ENCODE assay signal across 23 mouse cellular contexts in the genomic region with DNA sequence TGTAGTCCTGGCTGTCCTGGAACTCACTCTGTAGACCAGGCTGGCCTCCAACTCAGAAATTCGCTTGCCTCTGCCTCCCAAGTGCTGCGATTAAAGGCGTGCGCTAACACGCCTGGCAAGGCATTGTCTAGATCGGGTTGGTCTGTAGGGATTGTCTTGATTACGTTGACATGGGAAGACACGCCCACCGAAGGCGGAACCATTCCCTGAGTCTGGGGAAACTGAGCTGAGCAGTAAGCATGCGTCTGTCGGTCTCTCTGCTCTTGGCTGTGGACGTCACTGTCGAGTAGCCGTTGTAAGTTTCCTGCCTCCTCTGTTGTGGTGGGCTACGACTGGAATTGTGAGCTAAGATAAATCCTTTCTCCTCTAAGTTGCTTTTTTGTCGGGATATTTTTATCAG. TPM values are rescaled to one million over a fixed set of nuclear protein-coding genes. Genes with fewer than 3 reads are reported as not detected.
DNase-seq lines count a peak whose midpoint lies in the region; ATAC-seq and TF ChIP-seq lines count a peak whose summit lies in the region.
"Had no signal": no experiment of that assay in that cellular context is flagged by ENCODE, and none has a peak within 500 bp of the region (broad histone marks: within the 10 kb centered on the region; RNA-seq: fewer than 3 reads in every experiment).

No protein-coding gene starts in this region.

- H3K27me3 ChIP-seq in liver, adult 2 months (ENCODE audit: control insufficient read depth, insufficient read depth, low read length), result no peaks in the 10 kb centered on the region
- H3K27me3 ChIP-seq in liver, embryonic 12.5 days (replicated peaks), result peaks cover 30% of the 10 kb centered on the region; the same call in 1 of the 2 replicates
- no peaks in the 10 kb centered on the region for H3K27me3 ChIP-seq in ES-Bruce4 (ENCODE audit: control insufficient read depth, insufficient read depth, low read length, poor library complexity, severe bottlenecking)
- no peaks in the 10 kb centered on the region for H3K27me3 ChIP-seq in intestine, embryonic 15.5 days (replicated peaks)
- H3K27me3 ChIP-seq: embryonic facial prominence, embryonic 15.5 days; hindbrain, embryonic 15.5 days had no signal

- H3K36me3 ChIP-seq in liver, adult 2 months (ENCODE audit: control insufficient read depth, insufficient read depth, low read length), result no peaks in the 10 kb centered on the region
- H3K36me3 ChIP-seq in liver, embryonic 12.5 days, result no peaks in the 10 kb centered on the region
- no peaks in the 10 kb centered on the region for H3K36me3 ChIP-seq in ES-Bruce4 (ENCODE audit: control insufficient read depth, insufficient read depth, low read length, poor library complexity, severe bottlenecking)
- no peaks in the 10 kb centered on the region for H3K36me3 ChIP-seq in intestine, embryonic 15.5 days
- H3K36me3 ChIP-seq: embryonic facial prominence, embryonic 15.5 days; forebrain, embryonic 10.5 days; heart, embryonic 12.5 days; hindbrain, embryonic 15.5 days had no signal

- H3K9ac ChIP-seq in liver, adult 2 months (ENCODE audit: low read depth, low read length), result no peak overlapping the region
- no peak overlapping the region for H3K9ac ChIP-seq in liver, embryonic 12.5 days
- no peak overlapping the region for H3K9ac ChIP-seq in ES-Bruce4 (ENCODE audit: low read depth, poor library complexity, severe bottlenecking)
- H3K9ac ChIP-seq in intestine, embryonic 15.5 days, result no peak overlapping the region
- H3K9ac ChIP-seq: embryonic facial prominence, embryonic 15.5 days; heart, embryonic 12.5 days; hindbrain, embryonic 15.5 days had no signal

- no peak overlapping the region for H3K4me3 ChIP-seq in liver, adult 2 months (ENCODE audit: insufficient read depth, low read depth, low read length)
- H3K4me3 ChIP-seq in liver, embryonic 12.5 days, result no peak overlapping the region
- H3K4me3 ChIP-seq in ES-Bruce4 (ENCODE audit: low read depth, low read length), result peak overlapping the region; percentile 32; the same call in 1 of the 2 replicates
- H3K4me3 ChIP-seq in intestine, embryonic 15.5 days (replicated peaks), result no peak overlapping the region
- H3K4me3 ChIP-seq: embryonic facial prominence, embryonic 15.5 days; erythroblast, embryonic 14.5 days; forebrain, embryonic 10.5 days; gastrocnemius, adult 2 months; heart, embryonic 12.5 days; hindbrain, embryonic 15.5 days had no signal

- no peak overlapping the region for H3K4me2 ChIP-seq in liver, embryonic 12.5 days
- no peak overlapping the region for H3K4me2 ChIP-seq in intestine, embryonic 15.5 days (replicated peaks)
- H3K4me2 ChIP-seq: embryonic facial prominence, embryonic 15.5 days; heart, embryonic 12.5 days; hindbrain, embryonic 15.5 days had no signal

- H3K9me3 ChIP-seq in liver, embryonic 12.5 days (replicated peaks), result no peaks in the 10 kb centered on the region
- no peaks in the 10 kb centered on the region for H3K9me3 ChIP-seq in ES-Bruce4 (replicated peaks; ENCODE audit: control insufficient read depth, insufficient read depth, low read length, poor library complexity, severe bottlenecking)
- H3K9me3 ChIP-seq in intestine, embryonic 15.5 days, result no peaks in the 10 kb centered on the region
- H3K9me3 ChIP-seq: embryonic facial prominence, embryonic 15.5 days; forebrain, embryonic 10.5 days; heart, embryonic 12.5 days; hindbrain, embryonic 15.5 days had no signal

- TF ChIP-seq CTCF in liver, adult 2 months (IDR thresholded peaks at IDR 0.05; ENCODE audit: low read depth, low read length), result no peak
- no peak for TF ChIP-seq CTCF in ES-Bruce4 (IDR thresholded peaks at IDR 0.05; ENCODE audit: low read depth, low read length)

- H3K4me1 ChIP-seq in liver, adult 2 months (ENCODE audit: control insufficient read depth, insufficient read depth, low read length), result peaks cover 2% of the 10 kb centered on the region; the same call in 1 of the 2 replicates
- peaks cover 6% of the 10 kb centered on the region; the same call in 1 of the 2 replicates for H3K4me1 ChIP-seq in liver, embryonic 12.5 days
- no peaks in the 10 kb centered on the region for H3K4me1 ChIP-seq in ES-Bruce4 (ENCODE audit: control insufficient read depth, insufficient read depth, low read length)
- no peaks in the 10 kb centered on the region for H3K4me1 ChIP-seq in intestine, embryonic 15.5 days (replicated peaks)
- H3K4me1 ChIP-seq: embryonic facial prominence, embryonic 15.5 days; forebrain, embryonic 10.5 days; heart, embryonic 12.5 days; hindbrain, embryonic 15.5 days had no signal

- H3K27ac ChIP-seq in liver, adult 2 months (replicated peaks; ENCODE audit: insufficient read depth, low read depth, low read length), result no peak overlapping the region
- no peak overlapping the region for H3K27ac ChIP-seq in liver, embryonic 12.5 days
- peak overlapping the region; percentile 38 for H3K27ac ChIP-seq in ES-Bruce4 (ENCODE audit: insufficient read depth, low read length)
- no peak overlapping the region for H3K27ac ChIP-seq in intestine, embryonic 15.5 days
- H3K27ac ChIP-seq: embryonic facial prominence, embryonic 15.5 days; forebrain, embryonic 10.5 days; gastrocnemius, adult 2 months; hindbrain, embryonic 15.5 days had no signal

- 88% methylated on average over 17 of the region's 17 CpGs for WGBS in liver, adult 2 months
- 57% methylated on average over 17 of the region's 17 CpGs for WGBS in liver, embryonic 12.5 days (ENCODE audit: insufficient replicate concordance)
- WGBS in intestine, embryonic 15.5 days, result 82% methylated on average over 17 of the region's 17 CpGs

- DNase-seq in liver, adult 2 months (ENCODE audit: extremely low read depth, low read depth, low spot score), result peak; percentile 9
- DNase-seq in MEL-GATA-1-ER (ENCODE audit: extremely low read depth, low read depth), result peak; percentile 92
- DNase-seq in heart, postnatal 4 days, result no peak
- no peak for DNase-seq in thymus, postnatal 0 days (ENCODE audit: low spot score)
- DNase-seq: adrenal gland, adult 2 months; adrenal gland, postnatal 25 days; cerebellum, adult 2 months; cerebellum, postnatal 10 days; embryo, embryonic 11 days; gastrocnemius, adult 2 months; gastrocnemius, postnatal 25 days; kidney, adult 11 months had no signal

- ATAC-seq in liver, embryonic 12.5 days, result no peak
- ATAC-seq in intestine, embryonic 15.5 days, result no peak
- ATAC-seq: activated CD4-positive, CD25-positive, alpha-beta regulatory T cell, adult 4 months; forebrain, embryonic 14.5 days; inflammation-experienced regulatory T-cells, adult 6 months had no signal

- TF ChIP-seq POLR2A in liver, adult 2 months (IDR thresholded peaks at IDR 0.05; ENCODE audit: extremely low read depth, insufficient read depth, low read length), result no peak
- peak; percentile 73 for TF ChIP-seq POLR2A in ES-Bruce4 (IDR thresholded peaks at IDR 0.05; ENCODE audit: insufficient read depth, low read length)

- H3K79me2 ChIP-seq in liver, adult 2 months (ENCODE audit: control insufficient read depth, insufficient read depth, low read length), result no peaks in the 10 kb centered on the region

- no peak for TF ChIP-seq EP300 in ES-Bruce4 (IDR thresholded peaks at IDR 0.05; ENCODE audit: insufficient read depth, low read depth, low read length)

RNA-seq across cellular contexts. Expression of a gene that starts 6.2 kb away (rescaled TPM):
- total RNA-seq in liver, adult 2 months (2014; rRNA removed), result 3.1 and 4.4 TPM in 2 replicates
- polyA plus RNA-seq in liver, adult 2 months (2012; rRNA removed), result 5.1 and 7.9 TPM in 2 replicates
- 41.9 and 44.0 TPM in 2 replicates for polyA plus RNA-seq in liver, embryonic 12.5 days (2016; fragmentation: Nextera tagmentation; extraction: Ambion mirVana)
- polyA plus RNA-seq in ES-Bruce4 (2011; ENCODE audit: insufficient read depth, insufficient read length, low read depth, missing spikeins), result 60.0 and 61.9 TPM in 2 replicates
- 10 to 100 TPM; 24.4 to 26.8 TPM for total RNA-seq in heart, postnatal 4 days (2021)
- 99.7 and 103 TPM in 2 replicates for polyA plus RNA-seq in intestine, embryonic 15.5 days (2015; fragmentation: Nextera tagmentation; extraction: Ambion mirVana)
- polyA plus RNA-seq in thymus, postnatal 0 days (2015; fragmentation: Nextera tagmentation; extraction: Ambion mirVana), result 134 and 147 TPM in 2 replicates

RNA-seq across cellular contexts. Expression of a gene that starts 10.6 kb away (rescaled TPM):
- total RNA-seq in liver, adult 2 months (2014; rRNA removed), result 0.83 and 1.4 TPM in 2 replicates
- 2.1 and 4.0 TPM in 2 replicates for polyA plus RNA-seq in liver, adult 2 months (2012; rRNA removed)
- polyA plus RNA-seq in liver, embryonic 12.5 days (2016; fragmentation: Nextera tagmentation; extraction: Ambion mirVana), result 6.2 and 7.5 TPM in 2 replicates
- polyA plus RNA-seq in ES-Bruce4 (2011; ENCODE audit: insufficient read depth, insufficient read length, low read depth, missing spikeins), result 11.2 and 11.5 TPM in 2 replicates
- 1 to 10 TPM; 5.3 to 6.8 TPM for total RNA-seq in heart, postnatal 4 days (2021)
- 9.2 and 10.5 TPM in 2 replicates for polyA plus RNA-seq in intestine, embryonic 15.5 days (2015; fragmentation: Nextera tagmentation; extraction: Ambion mirVana)
- polyA plus RNA-seq in thymus, postnatal 0 days (2015; fragmentation: Nextera tagmentation; extraction: Ambion mirVana), result 9.8 and 10.8 TPM in 2 replicates

RNA-seq across cellular contexts. Expression of a gene that starts 38.7 kb away (rescaled TPM):
- total RNA-seq in liver, adult 2 months (2014; rRNA removed), result 0.09 and 0.40 TPM in 2 replicates
- 0.29 and 0.50 TPM in 2 replicates for polyA plus RNA-seq in liver, adult 2 months (2012; rRNA removed)
- polyA plus RNA-seq in liver, embryonic 12.5 days (2016; fragmentation: Nextera tagmentation; extraction: Ambion mirVana), result 0.19 and 0.29 TPM in 2 replicates
- 3.9 and 4.2 TPM in 2 replicates for polyA plus RNA-seq in ES-Bruce4 (2011; ENCODE audit: insufficient read depth, insufficient read length, low read depth, missing spikeins)
- 1 to 10 TPM; 2.8 to 3.1 TPM for total RNA-seq in heart, postnatal 4 days (2021)
- 0.92 and 1.0 TPM in 2 replicates for polyA plus RNA-seq in intestine, embryonic 15.5 days (2015; fragmentation: Nextera tagmentation; extraction: Ambion mirVana)
- 1.1 TPM in 2 replicates for polyA plus RNA-seq in thymus, postnatal 0 days (2015; fragmentation: Nextera tagmentation; extraction: Ambion mirVana)

Comparison
In these comparisons a context has a peak if more than half of its experiments do, and no peak if none do; other contexts are left out.
1. DNase-seq: peak in liver, adult 2 months (single experiment) and MEL-GATA-1-ER (single experiment); none in heart, postnatal 4 days (single experiment) and thymus, postnatal 0 days (single experiment).